Comparison of ENCODE assay signal across 9 mouse cellular contexts in the genomic region with DNA sequence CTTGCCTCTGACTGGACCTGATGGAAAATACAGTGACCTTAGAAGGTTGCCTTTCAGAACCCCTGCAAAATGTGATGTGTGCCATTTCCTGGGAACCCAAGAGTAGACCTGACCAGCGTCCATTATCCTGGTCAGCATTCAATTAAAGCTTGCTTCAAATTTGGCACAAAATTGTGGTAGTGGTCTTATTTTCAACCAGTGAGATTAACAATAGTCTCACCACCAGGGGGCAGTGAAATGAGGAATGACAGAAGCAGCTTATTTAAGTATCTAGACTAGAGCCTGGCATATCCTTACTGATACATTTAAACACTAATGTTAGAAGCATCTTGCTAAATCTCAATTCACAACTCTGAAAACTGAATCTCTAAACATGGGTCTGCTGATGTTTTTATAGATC. TPM values are rescaled to one million over a fixed set of nuclear protein-coding genes. Genes with fewer than 3 reads are reported as not detected.
DNase-seq lines count a peak whose midpoint lies in the region; ATAC-seq and TF ChIP-seq lines count a peak whose summit lies in the region.
"Had no signal": no experiment of that assay in that cellular context is flagged by ENCODE, and none has a peak within 500 bp of the region (broad histone marks: within the 10 kb centered on the region; RNA-seq: fewer than 3 reads in every experiment).

No protein-coding gene starts in this region.

- TF ChIP-seq CTCF in layer of hippocampus, adult 2 months (conservative IDR thresholded peaks at IDR 0.05) = peak; percentile 82
- TF ChIP-seq CTCF in CH12.LX (conservative IDR thresholded peaks at IDR 0.05 in 1 of 2, IDR thresholded peaks at IDR 0.05 in 1 of 2; ENCODE audit: low read depth in 2 of 2, low read length in 2 of 2) = peak; percentile 26 to 70; a peak in 3 of 4 replicates
- TF ChIP-seq CTCF in hindbrain, postnatal 0 days (IDR thresholded peaks at IDR 0.05; ENCODE audit: low read depth) = peak; percentile 73

- H3K4me3 ChIP-seq in layer of hippocampus, adult 2 months = no peak overlapping the region
- no peak overlapping the region for H3K4me3 ChIP-seq in CH12.LX (replicated peaks in 1 of 3; ENCODE audit: low read depth in 2 of 3, low read length in 2 of 3, poor library complexity in 1 of 3)
- H3K4me3 ChIP-seq in hindbrain, postnatal 0 days (ENCODE audit: low read length) = no peak overlapping the region
- H3K4me3 ChIP-seq: embryonic facial prominence, embryonic 12.5 days had no signal

- H3K79me2 ChIP-seq in CH12.LX (replicated peaks; ENCODE audit: control insufficient read depth, extremely low read depth, insufficient read depth, poor library complexity, severe bottlenecking) = no peaks in the 10 kb centered on the region

- H3K27me3 ChIP-seq in CH12.LX (replicated peaks) = no peaks in the 10 kb centered on the region
- no peaks in the 10 kb centered on the region for H3K27me3 ChIP-seq in hindbrain, postnatal 0 days (ENCODE audit: insufficient read depth, low read length)
- H3K27me3 ChIP-seq: embryonic facial prominence, embryonic 12.5 days had no signal

- H3K4me2 ChIP-seq in CH12.LX (ENCODE audit: insufficient read depth, low read depth, poor library complexity, severe bottlenecking) = no peak overlapping the region
- H3K4me2 ChIP-seq in hindbrain, postnatal 0 days (ENCODE audit: low read depth, low read length) = no peak overlapping the region
- H3K4me2 ChIP-seq: embryonic facial prominence, embryonic 12.5 days had no signal

- no peaks in the 10 kb centered on the region for H3K36me3 ChIP-seq in CH12.LX (replicated peaks in 1 of 2; ENCODE audit: control insufficient read depth in 1 of 2, insufficient read depth in 1 of 2, low read length in 1 of 2)
- no peaks in the 10 kb centered on the region for H3K36me3 ChIP-seq in hindbrain, postnatal 0 days (ENCODE audit: insufficient read depth, low read length)
- H3K36me3 ChIP-seq: embryonic facial prominence, embryonic 12.5 days had no signal

- TF ChIP-seq RAD21 in CH12.LX (IDR thresholded peaks at IDR 0.05; ENCODE audit: low read depth, low read length) = peak; percentile 52

- H3K9me3 ChIP-seq in CH12.LX (replicated peaks; ENCODE audit: low read length) = no peaks in the 10 kb centered on the region
- no peaks in the 10 kb centered on the region for H3K9me3 ChIP-seq in hindbrain, postnatal 0 days (ENCODE audit: low read length)
- H3K9me3 ChIP-seq: embryonic facial prominence, embryonic 12.5 days had no signal

- DNase-seq in adrenal gland, postnatal 14 days = peak; percentile 34
- DNase-seq in adrenal gland, postnatal 4 days (ENCODE audit: low spot score in 2 of 2) = no peak
- peak in 1 of 2 experiments; percentile 27 for DNase-seq in layer of hippocampus, adult 2 months (ENCODE audit: low spot score in 2 of 2)
- no peak for DNase-seq in layer of hippocampus, adult 9-11 months
- peak; percentile 42 for DNase-seq in CH12.LX (ENCODE audit: extremely low read depth)
- peak; percentile 78 for DNase-seq in hindbrain, postnatal 0 days (ENCODE audit: low spot score)
- no peak for DNase-seq in ovary, adult 18-20 months (ENCODE audit: low spot score)
- no peak for DNase-seq in spleen, postnatal 4 days (ENCODE audit: low spot score in 2 of 2)

- H3K27ac ChIP-seq in layer of hippocampus, adult 2 months = no peak overlapping the region
- no peak overlapping the region for H3K27ac ChIP-seq in CH12.LX (ENCODE audit: insufficient read depth, low read depth)
- H3K27ac ChIP-seq in hindbrain, postnatal 0 days = no peak overlapping the region
- H3K27ac ChIP-seq: embryonic facial prominence, embryonic 12.5 days had no signal

- no peak for ATAC-seq in hindbrain, postnatal 0 days

- dilution Hi-C loops in CH12.LX (cut with MboI; ENCODE audit: extremely low pct_ligation_motif_present, extremely low pct_unique_long_range_greater_than_20kb, low sequenced_read_pairs) = no loop called here

- peaks cover 0 to 47% of the 10 kb centered on the region in 2 experiments; a peak in 2 of 4 replicates for H3K4me1 ChIP-seq in CH12.LX (ENCODE audit: control insufficient read depth in 1 of 2, insufficient read depth in 2 of 2)
- H3K4me1 ChIP-seq in hindbrain, postnatal 0 days (ENCODE audit: insufficient read depth, low read length) = no peaks in the 10 kb centered on the region

- WGBS in hindbrain, postnatal 0 days = 71% methylated on average over 1 of the region's 1 CpGs

- TF ChIP-seq EP300 in CH12.LX (IDR thresholded peaks at IDR 0.05; ENCODE audit: low read length) = no peak

- TF ChIP-seq POLR2A in CH12.LX (IDR thresholded peaks at IDR 0.05; ENCODE audit: low read depth, low read length) = no peak

- H3K9ac ChIP-seq in CH12.LX (ENCODE audit: insufficient read depth, low read depth) = no peak overlapping the region
- no peak overlapping the region for H3K9ac ChIP-seq in hindbrain, postnatal 0 days (replicated peaks; ENCODE audit: low read length)
- H3K9ac ChIP-seq: embryonic facial prominence, embryonic 12.5 days had no signal

- in situ Hi-C loops in CH12.LX (cut with MboI; ENCODE audit: low pct_ligation_motif_present, low pct_unique_long_range_greater_than_20kb, low sequenced_read_pairs) = loop anchor here (5.0 kb wide), 1 partner anchor 167 kb away; no protein-coding TSS in a partner anchor

TF ChIP-seq in CH12.LX, 34 proteins besides CTCF, POLR2A, EP300 and RAD21:
- TF ChIP-seq CHD1 (IDR thresholded peaks at IDR 0.05; ENCODE audit: low read depth, low read length) (no peak), SMC3 (IDR thresholded peaks at IDR 0.05; ENCODE audit: low read depth, low read length) (peak; percentile 79)

RNA-seq across cellular contexts. Expression of a gene that starts 31.6 kb away (rescaled TPM):
- total RNA-seq in adrenal gland, postnatal 14 days (2021) = 0.30 and 0.33 TPM in 2 replicates
- total RNA-seq in adrenal gland, postnatal 4 days (2021) = under 1 TPM; 0.25 to 0.50 TPM
- total RNA-seq in layer of hippocampus, adult 2 months (2021) = under 1 TPM; 0.20 to 0.33 TPM
- total RNA-seq in CH12.LX (2012; rRNA removed) (not detected in 2 replicates), CH12.LX (2014; rRNA removed) (not detected in 2 replicates)
- not detected in 2 replicates for polyA plus RNA-seq in CH12.LX (2012; ENCODE audit: insufficient read length, low read depth)
- total RNA-seq in hindbrain, postnatal 0 days (2014; rRNA removed) = 0.42 and 0.72 TPM in 2 replicates
- polyA plus RNA-seq in hindbrain, postnatal 0 days (2015; fragmentation: Nextera tagmentation; extraction: Ambion mirVana) = 1.9 and 2.0 TPM in 2 replicates

Comparison
In these comparisons a context has a peak if more than half of its experiments do, and no peak if none do; other contexts are left out.
1. DNase-seq: peak in adrenal gland, postnatal 14 days (single experiment), CH12.LX (single experiment) and hindbrain, postnatal 0 days (single experiment); none in adrenal gland, postnatal 4 days (0 of 2), layer of hippocampus, adult 9-11 months (single experiment), ovary, adult 18-20 months (single experiment) and spleen, postnatal 4 days (0 of 2).
2. Peak in every context shown above with its lines, with median percentiles within 50 percentile points of each other: CTCF ChIP-seq.